Mouse (Mus musculus) subcutaneous adipose tissue, adult 2 months (tissue): ENCODE results near the gene Rbm44. TPM values are rescaled to one million over a fixed set of nuclear protein-coding genes. Genes with fewer than 3 reads are reported as not detected.

Experiments used
- polyA plus RNA-seq: library from polyadenylated mRNA; depleted of rRNA; stranded (reverse); fragments of >200 nt; gene quantifications from 2 replicates; pipeline ENCODE4 v1.2.3, GENCODE M21; 2012; ENCODE audit warnings: low replicate concordance; rRNA removed

Gene Rbm44
- polyA plus RNA-seq, result 0.05 and 0.07 TPM in 2 replicates

DNA sequence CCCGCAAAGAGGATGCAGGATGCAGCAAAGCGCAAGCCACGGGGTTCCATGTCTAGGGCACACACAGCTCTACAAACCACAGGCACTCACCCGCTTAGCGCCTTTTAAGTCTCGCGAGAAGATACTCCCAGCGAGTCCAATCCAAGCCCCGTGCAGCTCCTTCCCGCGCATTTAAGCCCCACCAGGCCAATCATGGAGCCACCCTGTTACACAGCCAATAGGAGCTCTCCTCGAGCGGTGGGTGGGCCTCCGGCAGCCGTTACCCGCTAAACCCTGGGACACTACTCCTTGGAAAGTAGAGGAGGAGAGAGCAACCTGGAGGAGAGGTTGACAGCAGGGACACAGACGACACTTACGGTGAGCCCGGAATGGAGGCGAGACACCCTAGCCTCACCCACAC is at the start of gene Rbm44:
Rbm44 (plus strand) TSS at position 277 of the 400 bp plus-strand sequence.

GRCm38 (mm10) chr1:91179533-91180173 is 34.8 kb downstream of the Rbm44 start, which contains the start of gene Ramp1:
Ramp1 (plus strand) TSS chr1:91179822.

Other genes starting within 250 kb of the Rbm44 start
- 1.0 and 4.4 TPM in 2 replicates for gene Mlph, start 230.0 kb upstream of the Rbm44 start, polyA plus RNA-seq
- not detected in 2 replicates for gene Prlh, start 192.0 kb upstream of the Rbm44 start, polyA plus RNA-seq
- 1.1 TPM in 1 of 2 replicates, not detected in the other for gene Rab17, start 175.4 kb upstream of the Rbm44 start, polyA plus RNA-seq
- 14.8 and 21.7 TPM in 2 replicates for gene Lrrfip1, start 146.4 kb upstream of the Rbm44 start, polyA plus RNA-seq
- 3.5 and 30.7 TPM in 2 replicates for gene Ramp1, start 34.7 kb downstream of the Rbm44 start, polyA plus RNA-seq
- gene Ube2f, start 105.2 kb downstream of the Rbm44 start, polyA plus RNA-seq, result 42.4 and 43.4 TPM in 2 replicates
- gene Scly, start 153.2 kb downstream of the Rbm44 start, polyA plus RNA-seq, result 21.3 and 21.8 TPM in 2 replicates
- gene Espnl, start 177.0 kb downstream of the Rbm44 start, polyA plus RNA-seq, result 0.01 and 0.04 TPM in 2 replicates
- gene Klhl30, start 205.9 kb downstream of the Rbm44 start, polyA plus RNA-seq, result 0.46 and 3.9 TPM in 2 replicates
- 0.95 TPM in 1 of 2 replicates, not detected in the other for gene Erfe, start 221.3 kb downstream of the Rbm44 start, polyA plus RNA-seq